Mouse (Mus musculus) adrenal gland, postnatal 4 days (tissue): ENCODE results near the gene Txn1. TPM values are rescaled to one million over a fixed set of nuclear protein-coding genes. Genes with fewer than 3 reads are reported as not detected.

Source experiments
- DNase-seq, 2 experiments: peaks; one replicate each; pipeline ENCODE4 v3.0.0; 2021 to 2022; ENCODE audit warnings: low spot score in 2 of 2, mixed read lengths in 2 of 2
- total RNA-seq, 2 experiments: library from RNA; stranded (reverse); gene quantifications; 2 replicates each; pipeline ENCODE4 v1.2.3; 2021

The Txn1 gene
- total RNA-seq, 2 experiments from 2014 or later = 263 to 266 TPM

GRCm38 (mm10) chr4:57947036-57947435 lies 9.2 kb downstream of the Txn1 start:
- no peak for DNase-seq

DNA sequence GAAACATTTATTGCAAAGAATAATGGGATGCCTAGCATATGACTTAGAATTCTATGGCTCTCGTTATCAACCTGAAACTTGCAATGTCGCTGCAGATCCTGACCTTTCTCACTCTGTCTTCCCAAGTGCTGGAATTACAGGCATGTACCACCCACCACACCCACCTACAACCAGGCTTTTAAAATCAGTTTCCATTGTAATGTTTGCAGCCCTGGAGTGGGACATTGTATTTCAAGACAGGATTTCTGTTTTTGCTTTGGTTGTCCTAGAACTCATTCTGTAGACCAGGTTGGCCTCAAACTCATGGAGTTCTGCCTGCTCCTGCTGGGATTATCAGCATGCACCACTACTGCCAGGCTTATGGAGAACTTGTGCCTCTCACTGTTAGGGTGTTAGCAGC lies 13.3 kb downstream of the Txn1 start:
- DNase-seq = no peak

DNA sequence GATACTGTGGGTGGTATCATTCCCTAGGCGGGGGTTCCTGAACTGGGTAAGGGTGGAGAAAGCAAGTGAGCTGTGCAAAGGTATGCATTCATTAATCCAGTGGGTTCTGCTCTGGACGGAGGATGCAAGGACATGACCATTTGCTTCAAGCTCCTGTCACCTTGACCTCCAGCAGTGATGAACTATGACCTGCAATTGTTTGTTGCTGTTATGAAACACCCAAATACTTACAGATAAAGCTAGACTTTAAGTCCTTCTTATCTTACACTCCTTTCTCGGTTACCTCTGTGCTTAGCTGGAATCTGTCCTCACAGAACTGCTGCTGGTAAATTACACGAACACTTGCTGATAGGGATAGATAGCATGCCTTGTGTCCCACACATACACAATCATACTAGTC lies 15.6 kb downstream of the Txn1 start:
- no peak for DNase-seq

DNA sequence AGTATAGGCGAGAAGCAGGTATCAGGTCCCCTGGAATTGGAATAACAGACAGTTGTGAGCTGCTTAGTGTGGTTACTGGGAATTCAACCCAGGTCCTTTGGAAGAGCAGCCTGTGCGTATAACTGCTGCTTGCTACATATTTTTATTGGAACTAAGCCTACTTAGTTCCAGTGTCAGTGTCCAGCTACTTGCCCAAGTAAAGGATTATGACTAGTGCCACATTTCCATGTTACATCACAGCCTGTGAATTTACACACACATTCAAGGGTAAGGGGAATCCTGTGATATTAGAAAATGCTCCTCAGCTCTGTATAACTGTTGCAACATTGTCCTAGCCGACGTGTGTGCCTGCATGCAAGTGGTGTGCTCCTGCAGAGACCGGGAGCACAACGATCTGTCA lies 18.9 kb downstream of the Txn1 start:
- no peak for DNase-seq

DNA sequence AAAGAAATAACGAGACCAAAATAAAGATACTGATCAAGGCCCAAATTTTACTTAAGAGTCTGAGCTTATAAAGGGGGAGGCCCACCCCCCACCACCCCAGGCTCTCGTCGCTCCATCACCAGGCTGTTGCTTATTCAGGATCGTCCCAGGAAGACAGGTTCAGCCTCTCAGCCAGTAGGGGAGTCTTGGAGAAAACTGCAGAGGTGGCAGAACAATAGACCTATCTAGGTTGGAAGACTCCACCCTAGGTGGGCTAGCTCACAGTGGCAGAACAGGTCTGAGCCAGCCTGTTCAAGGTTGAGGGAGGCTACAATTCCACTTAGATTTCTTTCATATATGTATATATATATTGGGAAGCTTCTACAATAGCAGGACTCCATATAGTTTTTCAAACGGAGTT lies 22.0 kb downstream of the Txn1 start:
- no peak for DNase-seq

DNA sequence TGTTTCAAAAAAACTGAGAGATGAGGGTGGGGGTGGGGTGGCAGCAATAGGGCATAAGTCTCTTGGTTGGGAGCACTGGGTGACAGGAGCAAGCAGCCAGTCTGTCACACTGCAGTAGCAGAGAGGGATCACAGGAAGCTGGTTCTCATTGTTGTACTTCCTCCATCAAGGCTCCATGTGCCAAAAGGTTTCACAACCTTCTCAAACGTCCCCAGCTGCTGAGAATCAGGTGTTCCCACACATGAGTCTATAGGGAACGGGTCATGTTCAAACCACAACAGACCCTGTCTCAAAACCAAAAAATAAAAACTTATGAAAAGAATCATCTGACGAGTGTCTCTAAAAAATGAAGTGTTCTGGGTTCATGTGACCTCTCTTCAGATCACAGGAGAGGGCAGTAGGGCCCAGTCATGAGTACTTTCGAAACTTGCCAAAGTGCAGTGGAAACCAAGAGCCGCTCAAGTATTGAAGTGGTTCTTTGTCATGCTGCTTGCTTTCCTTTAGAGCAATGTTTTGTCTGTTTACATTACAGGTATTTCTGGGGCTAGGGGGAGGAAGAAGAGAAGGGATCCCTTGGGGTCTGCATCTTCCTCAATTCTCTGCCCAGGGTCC lies 25.5 kb downstream of the Txn1 start:
- DNase-seq = no peak

DNA sequence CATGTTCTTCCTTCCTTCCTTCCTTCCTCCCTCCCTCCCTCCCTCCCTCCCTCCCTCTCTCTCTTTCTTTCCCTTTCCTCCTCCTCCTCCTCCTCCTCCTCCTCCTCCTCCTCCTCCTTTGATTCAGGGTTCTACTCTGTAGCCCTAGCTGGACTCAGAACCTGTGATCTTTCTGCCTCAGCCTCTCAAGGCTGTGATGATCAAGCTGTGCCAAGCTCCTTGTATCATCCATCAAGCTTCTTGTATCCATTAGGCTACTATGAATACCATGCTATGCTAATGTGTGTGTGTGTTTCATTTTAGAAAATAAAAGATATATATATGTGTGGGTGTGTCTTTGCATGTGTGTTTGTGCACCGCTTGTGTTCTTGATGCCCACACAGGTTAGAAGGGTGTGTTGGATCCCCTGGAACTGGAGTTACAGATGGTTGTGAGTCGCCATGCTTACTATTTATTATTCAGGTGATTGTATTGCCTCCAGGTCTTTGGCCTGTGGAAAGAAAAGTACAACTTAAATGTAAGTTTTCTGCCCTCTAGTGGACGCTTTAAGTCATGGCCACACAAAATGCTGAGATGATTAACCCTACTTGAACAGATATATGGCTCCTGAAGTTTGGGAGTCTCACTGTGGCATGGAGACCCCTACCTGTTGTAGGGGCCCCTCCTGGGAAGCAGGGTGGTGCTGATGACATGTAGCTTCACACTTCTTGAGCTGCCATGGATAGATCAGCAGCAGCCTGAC lies 28.6 kb downstream of the Txn1 start:
- DNase-seq = no peak

GRCm38 (mm10) chr4:57924556-57925071 lies 31.6 kb downstream of the Txn1 start:
- DNase-seq = no peak

DNA sequence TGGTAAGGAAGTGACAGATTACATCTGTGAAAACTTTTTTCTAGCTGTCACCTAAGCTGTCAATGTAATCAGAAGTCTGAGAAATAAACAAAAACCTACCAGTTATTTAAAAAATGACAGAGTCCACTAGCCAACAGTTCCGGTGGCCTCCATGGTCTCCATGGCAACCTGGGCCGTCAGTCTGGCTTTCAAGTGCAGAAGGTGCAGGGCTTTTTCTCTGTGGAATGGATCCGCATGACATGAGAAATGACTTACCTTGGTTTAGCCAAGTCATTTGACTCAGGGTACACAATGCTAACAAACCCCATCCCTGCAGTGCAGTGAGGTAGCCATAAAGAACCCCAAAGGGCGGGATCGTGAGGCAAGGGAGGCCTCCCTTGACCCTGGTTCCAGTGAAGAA lies 34.0 kb downstream of the Txn1 start:
- DNase-seq = no peak

DNA sequence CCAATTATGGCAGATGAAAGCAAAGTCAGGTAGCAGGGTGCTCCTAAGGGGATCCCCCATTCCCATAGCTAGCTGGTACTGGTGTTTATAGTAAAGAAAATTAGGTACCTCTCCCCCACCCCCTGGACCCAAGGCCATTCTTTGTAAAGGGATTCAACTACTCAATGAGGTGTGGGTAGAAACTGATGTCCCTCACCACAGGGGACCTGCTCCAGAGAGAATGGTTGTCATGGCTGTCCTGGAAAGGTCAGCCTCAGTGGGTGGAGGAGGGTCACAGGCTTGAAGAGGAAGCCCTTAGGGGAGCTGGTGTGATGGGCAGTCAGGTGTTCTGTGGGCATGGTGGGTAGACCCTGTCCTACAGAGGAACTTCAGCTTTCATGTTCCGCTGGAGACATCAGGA lies 35.7 kb downstream of the Txn1 start:
- no peak for DNase-seq

DNA sequence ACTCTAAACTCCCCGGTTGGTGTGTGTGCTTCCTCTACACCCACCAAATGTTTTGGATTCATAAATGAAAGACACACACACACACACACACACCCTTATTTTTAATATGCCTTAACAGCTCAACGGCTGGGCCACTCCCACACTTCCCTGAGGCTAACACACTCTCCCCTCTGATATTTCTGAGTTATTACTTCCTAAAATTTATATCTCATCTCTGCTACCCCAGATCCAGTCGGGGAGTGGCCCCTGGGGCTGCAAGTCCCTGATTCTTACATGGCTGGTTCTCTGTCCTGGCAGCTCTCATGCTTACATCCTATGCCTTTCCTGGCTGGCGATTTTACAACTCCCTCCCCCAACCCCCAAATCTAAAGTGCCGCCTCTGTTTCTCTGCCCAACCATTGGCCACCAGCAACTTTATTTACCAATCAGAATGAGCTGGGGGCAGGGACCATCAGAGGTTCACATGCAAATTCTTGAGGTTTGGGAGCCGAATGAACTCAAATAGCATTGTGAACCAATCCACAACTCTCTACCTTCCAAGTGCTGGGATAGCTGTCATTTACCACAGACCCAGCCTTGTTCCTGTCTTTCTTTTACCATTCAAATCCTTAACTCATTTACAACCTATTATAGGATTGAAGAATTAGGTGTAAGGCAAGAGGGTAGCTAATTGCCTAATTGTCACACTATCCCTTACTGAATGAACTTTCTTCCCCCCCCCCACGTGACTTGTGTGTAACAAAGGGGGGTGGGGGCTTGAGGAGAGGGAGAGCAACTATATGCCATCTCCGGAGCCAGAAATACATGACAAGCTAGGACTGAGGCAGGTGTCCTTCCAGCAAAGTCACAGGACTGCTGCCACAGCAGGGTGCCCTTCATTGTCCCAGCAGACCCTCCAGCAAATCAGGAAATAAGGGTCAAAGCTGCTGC lies 36.5 kb downstream of the Txn1 start:
- no peak for DNase-seq

DNA sequence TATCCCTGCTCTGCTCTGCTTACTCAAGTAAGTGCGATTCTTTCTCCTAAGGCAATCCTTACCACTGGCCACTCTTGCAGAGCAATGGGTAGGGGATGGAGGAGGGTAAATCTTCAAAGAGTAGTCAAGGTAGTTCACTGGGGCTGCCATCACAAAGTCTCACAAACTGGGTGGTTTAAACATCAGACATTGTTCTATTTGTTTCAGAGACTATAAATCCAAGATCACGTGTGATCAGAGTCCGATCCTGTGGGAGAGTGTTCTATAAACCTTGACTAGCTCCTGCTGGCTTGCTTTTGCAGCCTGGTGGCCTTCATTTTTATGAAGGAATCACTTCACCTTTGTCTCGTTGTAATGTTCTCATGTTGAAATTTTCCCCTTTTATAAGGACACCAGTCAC lies 39.5 kb downstream of the Txn1 start:
- DNase-seq = no peak

- DNase-seq = peak in 1 of 2 experiments; percentile 28
These were observed 40.0 kb downstream of the Txn1 start, which contains the start of gene D630039A03Rik for GRCm38 (mm10) chr4:57916201-57916661. Gene D630039A03Rik, minus strand, starts transcription at chr4:57916297.

- DNase-seq = no peak
These were observed 40.8 kb downstream of the Txn1 start for GRCm38 (mm10) chr4:57915216-57915965.

- no peak for DNase-seq
These were observed 41.7 kb downstream of the Txn1 start for GRCm38 (mm10) chr4:57914193-57915190.

DNA sequence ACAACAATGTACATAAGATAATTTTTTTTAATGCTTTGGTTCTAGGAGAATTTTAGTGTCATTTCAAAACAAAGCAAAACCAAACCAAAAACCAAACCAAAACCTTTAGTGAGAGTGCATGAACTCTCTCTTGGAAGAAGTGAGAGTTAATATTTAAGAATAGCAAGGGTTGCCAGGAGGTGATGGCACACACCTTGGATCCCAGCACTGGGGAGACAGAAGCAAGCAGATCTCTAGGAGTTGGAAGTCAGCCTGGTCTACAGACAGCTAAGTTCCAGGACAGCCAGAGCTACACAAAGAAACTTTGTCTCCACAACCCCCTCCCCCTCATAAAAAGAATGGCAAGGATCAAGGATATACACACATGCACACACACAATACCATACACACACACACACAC lies 43.2 kb downstream of the Txn1 start:
- DNase-seq = no peak

GRCm38 (mm10) chr4:57908860-57909259 lies 47.4 kb downstream of the Txn1 start:
- no peak for DNase-seq

GRCm38 (mm10) chr4:57906708-57907107 lies 49.5 kb downstream of the Txn1 start:
- DNase-seq = no peak

DNA sequence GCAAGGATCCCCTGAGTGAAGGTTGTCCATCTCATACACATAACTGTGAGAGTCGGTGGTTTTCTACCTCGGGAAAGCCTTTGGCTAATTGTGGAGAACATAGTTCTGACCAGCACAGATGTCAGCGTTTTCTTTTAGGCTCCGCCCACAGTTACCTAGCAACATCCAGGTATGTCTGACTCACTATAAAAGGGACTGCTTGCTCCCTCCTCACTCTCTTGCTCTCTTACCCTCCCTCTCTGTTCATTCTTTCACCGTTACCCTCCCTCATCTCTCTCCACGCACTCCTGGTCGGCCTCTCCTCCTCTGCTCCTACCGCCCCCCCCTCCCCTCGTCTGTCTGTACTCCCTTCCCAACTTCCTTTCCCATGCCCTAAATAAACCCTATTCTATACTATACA lies 51.6 kb downstream of the Txn1 start:
- DNase-seq = no peak

GRCm38 (mm10) chr4:57904211-57904610 lies 52.0 kb downstream of the Txn1 start:
- DNase-seq = no peak
